Mouse (Mus musculus): ENCODE data around the gene Hsd17b11. TPM values are rescaled to one million over a fixed set of nuclear protein-coding genes. Genes with fewer than 3 reads are reported as not detected.
"Not testable (repeated sequence)": the region's sequence is repeated elsewhere in the genome, so short reads cannot be mapped to it uniquely, and the experiment has no call there.

The Hsd17b11 gene
- polyA plus RNA-seq, 1 experiment from 2014 or later = 8.4 TPM

- Histone ChIP-seq H3K9ac (no peak overlapping the region), H3K4me2 (replicated peaks) (peak overlapping the region; percentile 26; the same call in 1 of the 2 replicates), H3K27ac (peak overlapping the region; percentile 27; the same call in 1 of the 2 replicates), H3K27me3 (replicated peaks) (no peaks in the 10 kb centered on the region), H3K9me3 (no peaks in the 10 kb centered on the region), H3K4me1 (replicated peaks) (peaks cover 8% of the 10 kb centered on the region; the same call in 1 of the 2 replicates), H3K4me3 (replicated peaks) (no peak overlapping the region), H3K36me3 (no peaks in the 10 kb centered on the region)
- ATAC-seq = peak; percentile 29
- 46% methylated on average over 17 of the region's 17 CpGs for WGBS
Measured at GRCm38 (mm10) chr5:104025245-104025854, 3.6 kb upstream of the Hsd17b11 start.

- no peak for ATAC-seq
- Histone ChIP-seq H3K9me3 (no peaks in the 10 kb centered on the region), H3K4me2 (replicated peaks) (0 out of 2 replicates have a peak overlapping the region, but pooled peaks have one; percentile 26), H3K27ac (0 out of 2 replicates have a peak overlapping the region, but pooled peaks have one; percentile 27), H3K9ac (no peak overlapping the region), H3K27me3 (replicated peaks) (no peaks in the 10 kb centered on the region), H3K36me3 (no peaks in the 10 kb centered on the region), H3K4me3 (replicated peaks) (no peak overlapping the region), H3K4me1 (replicated peaks) (peaks cover 10% of the 10 kb centered on the region; the same call in 1 of the 2 replicates)
- WGBS = 72% methylated on average over 11 of the region's 11 CpGs
Measured at GRCm38 (mm10) chr5:104024762-104025161, 3.0 kb upstream of the Hsd17b11 start.

GRCm38 (mm10) chr5:104024193-104024592, 2.5 kb upstream of the Hsd17b11 start:
- H3K9me3 ChIP-seq; H3K27me3 ChIP-seq (replicated peaks); H3K4me1 ChIP-seq (replicated peaks); H3K4me2 ChIP-seq (replicated peaks); H3K36me3 ChIP-seq; ATAC-seq; H3K4me3 ChIP-seq (replicated peaks); H3K27ac ChIP-seq; H3K9ac ChIP-seq: not testable (repeated sequence)
- WGBS = 77% methylated on average over 5 of the region's 5 CpGs

GRCm38 (mm10) chr5:104023289-104024020, 1.7 kb upstream of the Hsd17b11 start:
- H3K9ac ChIP-seq = no peak overlapping the region
- no peaks in the 10 kb centered on the region for H3K27me3 ChIP-seq (replicated peaks)
- H3K36me3 ChIP-seq = no peaks in the 10 kb centered on the region
- no peak for ATAC-seq
- H3K27ac ChIP-seq = no peak overlapping the region
- H3K4me1 ChIP-seq (replicated peaks) = peaks cover 10% of the 10 kb centered on the region; the same call in 1 of the 2 replicates
- 72% methylated on average over 8 of the region's 8 CpGs for WGBS
- H3K9me3 ChIP-seq = no peaks in the 10 kb centered on the region
- no peak overlapping the region for H3K4me3 ChIP-seq (replicated peaks)
- no peak overlapping the region for H3K4me2 ChIP-seq (replicated peaks)

GRCm38 (mm10) chr5:104022558-104022957, 839 bp upstream of the Hsd17b11 start:
- WGBS = 36% methylated on average over 5 of the region's 5 CpGs
- peak overlapping the region; percentile 92; the same call in 1 of the 2 replicates for H3K27ac ChIP-seq
- no peaks in the 10 kb centered on the region for H3K9me3 ChIP-seq
- H3K4me2 ChIP-seq (replicated peaks) = peak overlapping the region; percentile 73
- H3K4me3 ChIP-seq (replicated peaks) = 0 out of 2 replicates have a peak overlapping the region, but pooled peaks have one; percentile 47
- no peak for ATAC-seq
- H3K27me3 ChIP-seq (replicated peaks) = no peaks in the 10 kb centered on the region
- H3K4me1 ChIP-seq (replicated peaks) = peaks cover 10% of the 10 kb centered on the region; the same call in 1 of the 2 replicates
- peaks cover 5% of the 10 kb centered on the region; the same call in 1 of the 2 replicates for H3K36me3 ChIP-seq
- H3K9ac ChIP-seq = no peak overlapping the region

GRCm38 (mm10) chr5:104011419-104011818, 10.3 kb downstream of the Hsd17b11 start:
- no peaks in the 10 kb centered on the region for H3K36me3 ChIP-seq
- ATAC-seq = no peak
- no peaks in the 10 kb centered on the region for H3K9me3 ChIP-seq
- no peak overlapping the region for H3K4me2 ChIP-seq (replicated peaks)
- H3K4me1 ChIP-seq (replicated peaks) = no peaks in the 10 kb centered on the region
- H3K27me3 ChIP-seq (replicated peaks) = no peaks in the 10 kb centered on the region
- no peak overlapping the region for H3K9ac ChIP-seq
- H3K4me3 ChIP-seq (replicated peaks) = no peak overlapping the region
- no peak overlapping the region for H3K27ac ChIP-seq

GRCm38 (mm10) chr5:104010261-104010660, 11.5 kb downstream of the Hsd17b11 start:
- no peak overlapping the region for H3K9ac ChIP-seq
- no peaks in the 10 kb centered on the region for H3K36me3 ChIP-seq
- WGBS = 59% methylated on average over 7 of the region's 7 CpGs
- no peak overlapping the region for H3K27ac ChIP-seq
- no peaks in the 10 kb centered on the region for H3K9me3 ChIP-seq
- no peak overlapping the region for H3K4me3 ChIP-seq (replicated peaks)
- H3K4me1 ChIP-seq (replicated peaks) = no peaks in the 10 kb centered on the region
- ATAC-seq = no peak
- H3K4me2 ChIP-seq (replicated peaks) = no peak overlapping the region
- H3K27me3 ChIP-seq (replicated peaks) = no peaks in the 10 kb centered on the region

GRCm38 (mm10) chr5:104009421-104009820, 12.3 kb downstream of the Hsd17b11 start:
- H3K9me3 ChIP-seq = no peaks in the 10 kb centered on the region
- no peak overlapping the region for H3K4me3 ChIP-seq (replicated peaks)
- no peaks in the 10 kb centered on the region for H3K27me3 ChIP-seq (replicated peaks)
- H3K27ac ChIP-seq = no peak overlapping the region
- 91% methylated on average over 3 of the region's 3 CpGs for WGBS
- H3K36me3 ChIP-seq = no peaks in the 10 kb centered on the region
- H3K4me2 ChIP-seq (replicated peaks) = no peak overlapping the region
- no peaks in the 10 kb centered on the region for H3K4me1 ChIP-seq (replicated peaks)
- no peak overlapping the region for H3K9ac ChIP-seq
- no peak for ATAC-seq

- no peak overlapping the region for H3K27ac ChIP-seq
- no peaks in the 10 kb centered on the region for H3K9me3 ChIP-seq
- H3K9ac ChIP-seq = no peak overlapping the region
- H3K27me3 ChIP-seq (replicated peaks) = no peaks in the 10 kb centered on the region
- no peak for ATAC-seq
- H3K4me2 ChIP-seq (replicated peaks) = no peak overlapping the region
- no peaks in the 10 kb centered on the region for H3K4me1 ChIP-seq (replicated peaks)
- no peaks in the 10 kb centered on the region for H3K36me3 ChIP-seq
- H3K4me3 ChIP-seq (replicated peaks) = no peak overlapping the region
- 64% methylated on average over 5 of the region's 5 CpGs for WGBS
Measured at GRCm38 (mm10) chr5:104007801-104008200, 13.9 kb downstream of the Hsd17b11 start.

GRCm38 (mm10) chr5:104006811-104007210, 14.9 kb downstream of the Hsd17b11 start:
- Histone ChIP-seq H3K36me3 (no peaks in the 10 kb centered on the region), H3K4me3 (replicated peaks) (no peak overlapping the region), H3K9ac (no peak overlapping the region), H3K27me3 (replicated peaks) (no peaks in the 10 kb centered on the region), H3K9me3 (no peaks in the 10 kb centered on the region), H3K27ac (no peak overlapping the region), H3K4me1 (replicated peaks) (0 out of 2 replicates have a peak, but pooled peaks cover 3% of the 10 kb centered on the region), H3K4me2 (replicated peaks) (no peak overlapping the region)
- 69% methylated on average over 3 of the region's 3 CpGs for WGBS
- ATAC-seq = no peak

GRCm38 (mm10) chr5:104003955-104004354, 17.8 kb downstream of the Hsd17b11 start:
- Histone ChIP-seq H3K27me3 (replicated peaks) (no peaks in the 10 kb centered on the region), H3K4me2 (replicated peaks) (no peak overlapping the region), H3K4me1 (replicated peaks) (0 out of 2 replicates have a peak, but pooled peaks cover 3% of the 10 kb centered on the region), H3K9me3 (no peaks in the 10 kb centered on the region), H3K36me3 (no peaks in the 10 kb centered on the region), H3K27ac (no peak overlapping the region), H3K9ac (no peak overlapping the region), H3K4me3 (replicated peaks) (no peak overlapping the region)
- 67% methylated on average over 2 of the region's 2 CpGs for WGBS
- no peak for ATAC-seq

GRCm38 (mm10) chr5:104003256-104003931, 18.3 kb downstream of the Hsd17b11 start:
- H3K36me3 ChIP-seq = no peaks in the 10 kb centered on the region
- 0 out of 2 replicates have a peak, but pooled peaks have one; percentile 31 for ATAC-seq
- no peak overlapping the region for H3K9ac ChIP-seq
- 44% methylated on average over 15 of the region's 15 CpGs for WGBS
- H3K4me2 ChIP-seq (replicated peaks) = no peak overlapping the region
- H3K27ac ChIP-seq = no peak overlapping the region
- no peaks in the 10 kb centered on the region for H3K27me3 ChIP-seq (replicated peaks)
- 0 out of 2 replicates have a peak, but pooled peaks cover 3% of the 10 kb centered on the region for H3K4me1 ChIP-seq (replicated peaks)
- H3K9me3 ChIP-seq = no peaks in the 10 kb centered on the region
- H3K4me3 ChIP-seq (replicated peaks) = no peak overlapping the region

Measured in intestine, embryonic 15.5 days (tissue).